8 mouse cellular contexts compared by ENCODE assay signal in the genomic region with DNA sequence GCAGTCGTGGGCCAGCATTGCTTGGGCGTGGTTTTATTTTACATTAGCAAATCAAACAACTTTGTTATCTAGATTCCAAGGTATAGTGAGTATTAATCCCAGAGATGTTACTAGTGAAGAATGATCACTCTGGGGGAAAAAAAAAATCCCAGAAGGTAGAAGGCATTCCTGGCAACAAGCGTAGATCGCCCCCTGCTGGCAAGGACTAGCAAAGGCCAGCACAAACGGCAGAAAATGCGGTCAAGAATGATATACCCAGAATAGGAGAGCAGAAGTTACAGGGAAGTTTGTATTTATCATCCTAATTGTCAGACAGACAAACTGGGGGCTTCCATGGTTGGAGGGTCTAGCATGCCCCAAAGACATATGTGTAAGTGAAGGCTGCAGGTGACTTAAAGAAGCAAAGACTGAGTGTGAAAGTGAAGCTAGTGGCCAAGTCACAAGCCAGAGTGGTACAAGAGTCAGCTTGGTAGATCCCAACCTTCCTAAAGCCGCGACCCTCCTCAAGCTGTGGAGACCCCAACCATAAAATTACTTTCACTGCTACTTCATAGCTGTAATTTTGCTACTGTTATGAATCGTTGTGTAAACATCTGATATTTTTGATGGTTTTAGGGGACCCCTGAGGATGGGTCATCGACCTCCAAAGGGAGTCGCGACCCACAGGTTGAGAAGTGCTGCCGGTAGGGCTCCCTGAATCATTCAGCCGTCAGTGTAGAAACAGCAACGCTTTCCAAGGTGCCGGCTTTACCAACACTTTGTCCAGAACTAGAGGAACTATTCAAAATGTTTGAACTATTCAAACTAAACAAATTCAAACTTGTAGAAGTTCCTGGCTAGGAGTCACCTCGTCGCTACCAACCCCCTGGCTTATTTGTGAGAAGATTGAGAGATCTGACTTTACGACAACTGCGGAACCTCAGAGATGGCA. TPM values are rescaled to one million over a fixed set of nuclear protein-coding genes. Genes with fewer than 3 reads are reported as not detected.
A peak's percentile ranks its signal among the peaks of the same experiment; 100 is the strongest.
DNase-seq lines count a peak whose midpoint lies in the region; ATAC-seq and TF ChIP-seq lines count a peak whose summit lies in the region.

No protein-coding gene starts in this region.

- TF ChIP-seq POLR2A in spleen, adult 2 months (IDR thresholded peaks at IDR 0.05; ENCODE audit: low read depth, low read length), result no peak

- peaks cover 11% of the 10 kb centered on the region for H3K4me1 ChIP-seq in forebrain, embryonic 13.5 days
- H3K4me1 ChIP-seq in forebrain, embryonic 12.5 days, result 0 out of 2 replicates have a peak, but pooled peaks cover 3% of the 10 kb centered on the region
- H3K4me1 ChIP-seq in spleen, adult 2 months (ENCODE audit: control insufficient read depth, insufficient read depth, insufficient read length), result peaks cover 7% of the 10 kb centered on the region; the same call in 1 of the 2 replicates
- no peaks in the 10 kb centered on the region for H3K4me1 ChIP-seq in limb, embryonic 10.5 days

- ATAC-seq in forebrain, embryonic 13.5 days, result no peak
- ATAC-seq in forebrain, embryonic 12.5 days (ENCODE audit: low FRiP score), result no peak

- no peaks in the 10 kb centered on the region for H3K36me3 ChIP-seq in forebrain, embryonic 13.5 days (ENCODE audit: poor library complexity, severe bottlenecking)
- H3K36me3 ChIP-seq in forebrain, embryonic 12.5 days (replicated peaks), result no peaks in the 10 kb centered on the region
- no peaks in the 10 kb centered on the region for H3K36me3 ChIP-seq in spleen, adult 2 months (ENCODE audit: control insufficient read depth, insufficient read depth, low read length)
- no peaks in the 10 kb centered on the region for H3K36me3 ChIP-seq in limb, embryonic 10.5 days

- H3K4me2 ChIP-seq in forebrain, embryonic 13.5 days, result 0 out of 2 replicates have a peak overlapping the region, but pooled peaks have one; percentile 7
- H3K4me2 ChIP-seq in forebrain, embryonic 12.5 days, result no peak overlapping the region

- H3K27ac ChIP-seq in forebrain, embryonic 13.5 days, result no peak overlapping the region
- no peak overlapping the region for H3K27ac ChIP-seq in forebrain, embryonic 12.5 days
- H3K27ac ChIP-seq in spleen, adult 2 months (ENCODE audit: insufficient read depth, low read length), result no peak overlapping the region
- H3K27ac ChIP-seq in limb, embryonic 10.5 days, result no peak overlapping the region

- peak in 1 of 2 experiments; percentile 35 for DNase-seq in spleen, adult 2 months (ENCODE audit: low read depth in 1 of 2, low spot score in 2 of 2)
- DNase-seq in spleen, adult 12 weeks (ENCODE audit: low spot score), result no peak
- peak; percentile 65 for DNase-seq in embryo, embryonic 11 days
- DNase-seq in limb, embryonic 10.5 days (ENCODE audit: low spot score), result peak; percentile 73
- DNase-seq in spleen, postnatal 10 days (ENCODE audit: low spot score in 2 of 2), result peak; percentile 36 to 74
- no peak for DNase-seq in left cerebral cortex, adult 8-10 months (ENCODE audit: low spot score in 2 of 2)

- H3K27me3 ChIP-seq in forebrain, embryonic 13.5 days, result 0 out of 2 replicates have a peak, but pooled peaks cover 5% of the 10 kb centered on the region
- no peaks in the 10 kb centered on the region; the same call in 1 of the 2 replicates for H3K27me3 ChIP-seq in forebrain, embryonic 12.5 days
- H3K27me3 ChIP-seq in spleen, adult 2 months (ENCODE audit: control insufficient read depth, insufficient read depth, low read length), result no peaks in the 10 kb centered on the region
- no peaks in the 10 kb centered on the region for H3K27me3 ChIP-seq in limb, embryonic 10.5 days (ENCODE audit: low read depth, poor library complexity, severe bottlenecking)

- no peak overlapping the region for H3K4me3 ChIP-seq in forebrain, embryonic 13.5 days
- H3K4me3 ChIP-seq in forebrain, embryonic 12.5 days (replicated peaks), result no peak overlapping the region
- no peak overlapping the region for H3K4me3 ChIP-seq in spleen, adult 2 months (ENCODE audit: extremely low read depth, insufficient read depth, insufficient read length)
- H3K4me3 ChIP-seq in limb, embryonic 10.5 days, result no peak overlapping the region

- WGBS in forebrain, embryonic 13.5 days, result 68% methylated on average over 20 of the region's 20 CpGs
- 70% methylated on average over 20 of the region's 20 CpGs for WGBS in forebrain, embryonic 12.5 days
- 79% methylated on average over 20 of the region's 20 CpGs for WGBS in spleen, adult 2 months
- WGBS in limb, embryonic 10.5 days, result 74% methylated on average over 20 of the region's 20 CpGs

- H3K9ac ChIP-seq in forebrain, embryonic 13.5 days, result no peak overlapping the region
- no peak overlapping the region for H3K9ac ChIP-seq in forebrain, embryonic 12.5 days

- no peaks in the 10 kb centered on the region for H3K9me3 ChIP-seq in forebrain, embryonic 13.5 days (replicated peaks)
- no peaks in the 10 kb centered on the region for H3K9me3 ChIP-seq in forebrain, embryonic 12.5 days
- H3K9me3 ChIP-seq in limb, embryonic 10.5 days (replicated peaks), result no peaks in the 10 kb centered on the region

- peak; percentile 61; the same call in 1 of the 2 replicates for TF ChIP-seq CTCF in spleen, adult 2 months (IDR thresholded peaks at IDR 0.05; ENCODE audit: extremely low read depth, insufficient read depth, insufficient read length, insufficient replicate concordance)

RNA-seq across cellular contexts. Expression of a gene that starts 22.9 kb away (rescaled TPM):
- polyA plus RNA-seq in forebrain, embryonic 13.5 days (2015; fragmentation: Nextera tagmentation; extraction: Ambion mirVana), result 242 and 248 TPM in 2 replicates
- 301 and 313 TPM in 2 replicates for polyA plus RNA-seq in forebrain, embryonic 12.5 days (2016; fragmentation: Nextera tagmentation; extraction: Ambion mirVana)
- polyA plus RNA-seq in spleen, adult 2 months (2012; rRNA removed), result 51.9 and 79.8 TPM in 2 replicates
- 230 and 235 TPM in 2 replicates for polyA plus RNA-seq in limb, embryonic 10.5 days (2016; fragmentation: Nextera tagmentation; extraction: Ambion mirVana)
- 100 to 1,000 TPM in 2 of 4 experiments, 10 to 100 TPM in 2; 86.2 to 103 (median 96.1) TPM for total RNA-seq in left cerebral cortex, adult 8-10 months (2022)

Comparison
In these comparisons a context has a peak if more than half of its experiments do, and no peak if none do; other contexts are left out.
1. DNase-seq: peak in embryo, embryonic 11 days (single experiment), limb, embryonic 10.5 days (single experiment) and spleen, postnatal 10 days (2 of 2); none in spleen, adult 12 weeks (single experiment) and left cerebral cortex, adult 8-10 months (0 of 2).